Mouse (Mus musculus) C2C12 (cell line): ENCODE measurements at regions not wholly inside any gene's neighbourhood (a gene's known extent, or its start where the extent isn't known, plus 50 kb on each side); places are given as distances from the start of the nearest gene placed in this dataset.

Experiments
- H3K27me3 ChIP-seq: one replicate; pipeline ENCODE4 v1.6.1; 2011; ENCODE audit not compliant: control insufficient read depth, insufficient read depth, insufficient read length
- H3K36me3 ChIP-seq: one replicate; pipeline ENCODE4 v1.6.1; 2011; ENCODE audit not compliant: control insufficient read depth, insufficient read depth
- H3K4me3 ChIP-seq: one replicate; pipeline ENCODE4 v1.5.1; 2011; ENCODE audit warnings: mild to moderate bottlenecking, control low read depth; ENCODE audit not compliant: poor library complexity, insufficient read depth, severe bottlenecking
- H3K79me2 ChIP-seq: one replicate; pipeline ENCODE4 v1.6.1; 2011; ENCODE audit not compliant: control insufficient read depth, insufficient read depth
- H3K79me3 ChIP-seq: one replicate; pipeline ENCODE4 v1.6.1; 2011; ENCODE audit warnings: low read depth, control low read depth
- H3ac ChIP-seq: one replicate; pipeline ENCODE3; 2011; ENCODE audit warnings: low read depth; ENCODE audit not compliant: control insufficient read depth, insufficient read length
- CEBPB ChIP-seq: IDR thresholded peaks from one replicate; pipeline ENCODE4 v1.6.1; 2011; ENCODE audit warnings: low read depth, mild to moderate bottlenecking, control low read depth, moderate library complexity
- CTCF ChIP-seq: IDR thresholded peaks from one replicate; pipeline ENCODE4 v1.5.1; 2011; ENCODE audit not compliant: control insufficient read depth, insufficient read depth, insufficient read length
- FOSL1 ChIP-seq: IDR thresholded peaks from one replicate; pipeline ENCODE4 v1.8.0; 2011; ENCODE audit warnings: mild to moderate bottlenecking, low read length; ENCODE audit not compliant: poor library complexity, insufficient read depth, severe bottlenecking
- MAX ChIP-seq: IDR thresholded peaks from one replicate; pipeline ENCODE4 v1.6.1; 2011; ENCODE audit warnings: mild to moderate bottlenecking, control low read depth
- MYOD1 ChIP-seq: IDR thresholded peaks from one replicate; pipeline ENCODE4 v1.6.1; 2011; ENCODE audit warnings: low read depth; ENCODE audit not compliant: control insufficient read depth, insufficient read length
- MYOG ChIP-seq: IDR thresholded peaks from one replicate; pipeline ENCODE4 v1.6.1; 2011; ENCODE audit not compliant: control insufficient read depth, insufficient read length; ENCODE audit errors: extremely low read depth
- USF1 ChIP-seq: IDR thresholded peaks from one replicate; pipeline ENCODE4 v1.6.1; 2011; ENCODE audit warnings: low read depth, mild to moderate bottlenecking, control low read depth, moderate library complexity

DNA sequence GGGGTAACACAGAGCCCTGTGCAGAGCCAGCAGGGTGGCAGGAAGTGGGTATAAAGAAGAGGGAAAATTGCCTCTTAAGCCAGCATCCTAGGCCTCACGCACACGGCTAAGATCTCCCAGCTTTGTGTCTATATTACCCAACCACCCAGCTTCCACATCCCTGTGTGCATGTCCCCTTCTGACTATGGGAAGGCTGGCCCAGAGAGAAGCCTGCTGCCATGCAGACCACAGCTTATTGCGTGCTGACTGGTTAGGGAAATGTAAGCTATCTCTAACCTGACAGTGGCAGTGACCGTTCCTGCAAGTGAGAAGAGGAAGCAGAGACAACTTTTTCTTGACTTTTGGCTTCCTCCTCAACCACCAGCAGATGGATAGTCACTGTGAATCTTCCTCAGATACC lies 136.7 kb upstream of the Agap1 start:
- Histone ChIP-seq H3K4me3 (no peak overlapping the region), H3K79me2 (no peaks in the 10 kb centered on the region), H3K79me3 (no peaks in the 10 kb centered on the region), H3K27me3 (peaks cover 18% of the 10 kb centered on the region), H3ac (no peak overlapping the region), H3K36me3 (no peaks in the 10 kb centered on the region)
- TF ChIP-seq MYOD1: no peak
- no peak for TF ChIP-seq MYOG
- TF ChIP-seq USF1: no peak
- TF ChIP-seq FOSL1: no peak

DNA sequence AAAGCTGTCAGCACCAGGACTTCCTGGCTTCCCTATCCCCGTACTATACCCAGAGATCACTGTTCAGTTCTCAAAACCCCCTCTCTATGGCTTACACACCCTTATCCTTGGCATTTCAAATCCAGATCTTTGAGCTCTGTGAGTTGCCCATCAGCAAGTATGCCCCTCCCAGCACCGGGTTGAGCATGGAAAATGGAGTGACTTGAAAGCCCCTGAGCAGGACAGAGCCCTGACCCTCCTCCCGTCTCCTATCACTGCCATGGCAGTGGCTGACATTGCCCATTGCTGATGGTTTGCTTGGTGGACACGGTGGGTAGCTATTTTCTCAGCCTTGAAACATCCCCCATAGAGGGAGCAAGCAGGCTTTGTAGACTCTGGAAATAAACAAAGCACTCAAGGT lies 135.9 kb upstream of the Agap1 start:
- Histone ChIP-seq H3K4me3 (no peak overlapping the region), H3K79me2 (no peaks in the 10 kb centered on the region), H3ac (no peak overlapping the region), H3K27me3 (peaks cover 10% of the 10 kb centered on the region), H3K79me3 (no peaks in the 10 kb centered on the region), H3K36me3 (no peaks in the 10 kb centered on the region)
- TF ChIP-seq MAX: no peak
- no peak for TF ChIP-seq CEBPB

DNA sequence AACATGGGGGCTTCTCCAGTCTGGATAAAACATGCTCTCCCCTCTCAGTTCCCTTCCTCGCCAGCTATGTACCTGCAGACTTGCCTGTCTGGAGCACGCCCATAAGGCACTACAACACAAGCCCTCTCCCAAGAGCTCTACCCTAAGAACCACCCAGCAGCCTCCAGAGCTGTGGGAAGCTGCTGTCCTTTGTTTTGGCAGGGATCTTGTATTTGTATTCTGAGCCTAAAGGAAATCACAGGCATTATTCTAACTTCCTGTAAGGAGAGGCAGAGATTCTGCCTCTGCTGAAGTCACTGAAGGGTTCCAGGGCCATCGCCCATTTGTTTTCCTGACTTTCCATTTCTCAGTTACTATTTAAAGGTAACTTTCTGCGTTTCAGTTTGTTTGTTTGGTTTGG lies 132.0 kb upstream of the Agap1 start:
- TF ChIP-seq FOSL1 (no peak), CEBPB (no peak), CTCF (no peak), MAX (no peak), USF1 (no peak), MYOG (no peak), MYOD1 (no peak)
- Histone ChIP-seq H3K79me3 (no peaks in the 10 kb centered on the region), H3K4me3 (no peak overlapping the region), H3K79me2 (no peaks in the 10 kb centered on the region), H3K27me3 (peaks cover 5% of the 10 kb centered on the region), H3K36me3 (no peaks in the 10 kb centered on the region), H3ac (no peak overlapping the region)

DNA sequence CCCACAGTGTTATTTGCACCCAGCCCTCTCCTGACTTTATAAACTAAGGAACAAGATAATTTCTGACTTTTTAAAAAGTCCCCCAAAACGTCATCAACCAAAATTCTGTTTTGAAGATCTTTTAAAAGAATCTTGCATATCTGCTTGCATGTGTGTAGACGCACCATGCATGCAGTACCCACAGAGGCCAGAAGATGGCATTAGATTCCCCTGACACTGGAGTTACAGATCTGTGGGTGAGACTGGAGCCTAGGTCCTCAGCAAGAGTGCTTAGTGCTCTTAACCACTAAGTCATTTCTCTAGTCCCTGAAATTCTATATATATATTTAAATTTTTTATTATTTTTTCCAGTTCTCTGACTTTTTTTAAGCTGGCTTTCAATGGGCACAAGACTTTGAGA lies 131.5 kb upstream of the Agap1 start:
- TF ChIP-seq USF1 (no peak), CTCF (peak; percentile 44)
- H3K36me3 ChIP-seq: no peaks in the 10 kb centered on the region
- H3K79me3 ChIP-seq: no peaks in the 10 kb centered on the region
- no peak overlapping the region for H3K4me3 ChIP-seq
- peaks cover 5% of the 10 kb centered on the region for H3K27me3 ChIP-seq
- no peaks in the 10 kb centered on the region for H3K79me2 ChIP-seq
- no peak overlapping the region for H3ac ChIP-seq

DNA sequence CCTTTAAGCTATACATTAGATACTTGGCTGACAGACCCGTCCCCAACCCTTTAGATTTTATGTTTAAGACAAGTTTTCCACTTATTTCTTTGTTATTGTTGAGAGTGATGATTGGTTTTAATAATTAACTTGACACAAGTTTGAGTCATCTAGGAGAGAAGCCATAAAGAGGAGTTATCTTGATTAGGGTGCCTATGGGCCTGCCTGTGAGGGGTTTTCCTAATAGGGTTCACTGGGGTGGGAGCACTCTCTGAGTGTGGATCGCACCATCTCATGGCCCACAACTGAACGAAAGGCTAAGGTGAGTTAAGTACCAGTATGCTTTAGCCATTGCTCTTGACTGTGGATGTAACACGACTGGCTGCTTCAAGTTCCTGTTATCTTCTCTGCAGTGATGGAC lies 123.3 kb upstream of the Agap1 start:
- H3K4me3 ChIP-seq: no peak overlapping the region
- no peak overlapping the region for H3ac ChIP-seq
- no peaks in the 10 kb centered on the region for H3K36me3 ChIP-seq
- H3K27me3 ChIP-seq: peaks cover 8% of the 10 kb centered on the region
- H3K79me3 ChIP-seq: no peaks in the 10 kb centered on the region
- no peak for TF ChIP-seq MYOG
- no peak for TF ChIP-seq USF1
- no peak for TF ChIP-seq CTCF
- TF ChIP-seq MAX: no peak
- no peak for TF ChIP-seq MYOD1
- TF ChIP-seq FOSL1: no peak
- TF ChIP-seq CEBPB: no peak
- H3K79me2 ChIP-seq: no peaks in the 10 kb centered on the region

DNA sequence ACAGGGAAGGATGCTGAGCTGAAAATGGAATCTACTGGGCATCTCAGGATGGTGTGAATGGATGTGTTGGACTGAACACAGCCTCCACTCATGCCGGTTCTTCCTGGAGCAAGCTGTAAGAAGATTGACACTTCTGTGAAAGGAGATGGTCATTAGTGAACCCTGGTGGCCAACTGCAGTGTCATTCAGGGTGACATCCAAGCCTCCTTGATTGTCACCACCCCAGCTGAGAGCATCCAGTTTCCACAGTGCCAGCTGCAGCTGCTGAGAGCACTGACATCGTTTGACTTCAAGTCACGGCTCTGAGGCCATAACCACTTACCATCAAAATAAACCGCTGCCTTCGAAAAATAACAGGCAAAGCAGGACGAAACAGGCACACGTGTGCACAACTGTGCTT lies 121.9 kb upstream of the Agap1 start:
- Histone ChIP-seq H3K79me2 (no peaks in the 10 kb centered on the region), H3K79me3 (no peaks in the 10 kb centered on the region), H3K27me3 (peaks cover 15% of the 10 kb centered on the region), H3ac (no peak overlapping the region), H3K36me3 (no peaks in the 10 kb centered on the region), H3K4me3 (no peak overlapping the region)
- TF ChIP-seq FOSL1 (no peak), CEBPB (no peak), CTCF (no peak), MYOG (no peak), MYOD1 (no peak), USF1 (no peak), MAX (no peak)

DNA sequence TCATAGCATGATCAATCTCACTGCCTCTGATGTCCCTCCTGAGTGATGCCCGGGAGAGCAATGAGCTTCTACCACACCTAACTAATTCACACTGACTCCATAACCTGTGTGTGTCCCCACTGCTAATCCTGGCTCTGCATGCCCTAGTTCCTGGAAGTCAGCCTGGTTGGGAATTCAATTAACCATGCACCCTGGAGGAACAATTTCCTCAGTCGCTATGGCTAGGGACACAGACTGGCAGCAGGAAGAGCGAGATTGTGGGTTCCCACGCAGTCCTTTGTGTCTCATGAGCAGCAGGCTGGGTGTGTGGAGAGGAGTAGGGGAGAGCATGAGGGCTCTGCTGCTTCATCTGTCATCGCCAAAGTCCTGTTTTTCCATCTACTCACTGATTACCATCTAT lies 116.7 kb upstream of the Agap1 start:
- Histone ChIP-seq H3K4me3 (no peak overlapping the region), H3K79me3 (no peaks in the 10 kb centered on the region), H3K36me3 (no peaks in the 10 kb centered on the region), H3K27me3 (peaks cover 12% of the 10 kb centered on the region), H3K79me2 (no peaks in the 10 kb centered on the region), H3ac (no peak overlapping the region)
- TF ChIP-seq MYOG (no peak), USF1 (no peak), MYOD1 (no peak), CEBPB (no peak), MAX (no peak), CTCF (no peak), FOSL1 (no peak)
